Mouse (Mus musculus): ENCODE measurements around the gene Kif18a. TPM values are rescaled to one million over a fixed set of nuclear protein-coding genes. Genes with fewer than 3 reads are reported as not detected.

The Kif18a gene
- polyA plus RNA-seq, 1 experiment from 2014 or later = 21.0 TPM

DNA sequence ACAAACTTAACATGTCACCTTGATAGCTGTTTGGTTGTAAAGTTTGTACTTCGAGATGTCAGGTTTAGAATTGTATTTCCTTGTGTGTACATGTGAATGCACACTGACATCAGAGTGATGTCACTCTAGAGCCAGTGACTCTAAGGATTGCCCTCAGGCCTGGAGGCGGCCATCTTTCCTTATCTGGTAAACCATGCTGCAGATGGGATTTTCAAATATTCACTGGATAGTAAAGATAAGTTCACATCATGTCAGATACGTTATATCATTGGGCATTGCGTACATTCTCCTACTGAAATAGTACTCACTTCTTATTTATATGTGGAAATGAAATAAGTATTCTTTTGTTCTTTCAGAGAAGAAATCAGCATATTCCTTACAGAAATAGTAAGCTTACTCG lies 15.7 kb downstream of the Kif18a start:
- H3K27ac ChIP-seq = no peak overlapping the region
- H3K4me1 ChIP-seq = no peaks in the 10 kb centered on the region
- no peaks in the 10 kb centered on the region for H3K9me3 ChIP-seq
- H3K9ac ChIP-seq = no peak overlapping the region
- 94% methylated on average over 5 of the region's 5 CpGs for WGBS
- H3K4me3 ChIP-seq = no peak overlapping the region
- no peak overlapping the region for H3K4me2 ChIP-seq
- ATAC-seq (ENCODE audit: insufficient number of reproducible peaks, insufficient read depth, low FRiP score, low TSS enrichment, low read depth) = no peak
- peaks cover 32% of the 10 kb centered on the region for H3K36me3 ChIP-seq
- H3K27me3 ChIP-seq = no peaks in the 10 kb centered on the region

DNA sequence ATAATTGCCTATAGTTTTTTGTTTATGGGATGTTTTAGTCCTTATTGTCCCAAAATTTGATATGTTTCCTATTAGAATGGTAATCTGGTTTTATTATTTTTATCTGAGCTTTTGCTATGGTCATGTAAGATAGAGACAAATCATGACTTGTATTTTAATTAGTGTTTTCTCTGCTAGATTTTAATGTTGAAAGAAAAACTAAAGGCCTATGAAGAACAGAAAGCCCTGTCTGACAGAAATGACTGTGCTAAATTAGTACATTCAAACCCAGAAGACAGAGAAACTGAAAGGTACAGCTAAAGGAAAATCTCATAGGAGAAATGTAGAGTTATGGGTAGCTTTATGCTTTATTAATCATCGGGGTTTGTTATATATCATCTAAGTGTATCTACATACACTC lies 17.6 kb downstream of the Kif18a start:
- no peaks in the 10 kb centered on the region for H3K9me3 ChIP-seq
- H3K27ac ChIP-seq = no peak overlapping the region
- WGBS = 96% methylated on average over 1 of the region's 1 CpGs
- no peaks in the 10 kb centered on the region for H3K4me1 ChIP-seq
- no peak overlapping the region for H3K4me3 ChIP-seq
- H3K9ac ChIP-seq = no peak overlapping the region
- ATAC-seq (ENCODE audit: insufficient number of reproducible peaks, insufficient read depth, low FRiP score, low TSS enrichment, low read depth) = no peak
- H3K27me3 ChIP-seq = no peaks in the 10 kb centered on the region
- H3K36me3 ChIP-seq = peaks cover 25% of the 10 kb centered on the region
- no peak overlapping the region for H3K4me2 ChIP-seq

DNA sequence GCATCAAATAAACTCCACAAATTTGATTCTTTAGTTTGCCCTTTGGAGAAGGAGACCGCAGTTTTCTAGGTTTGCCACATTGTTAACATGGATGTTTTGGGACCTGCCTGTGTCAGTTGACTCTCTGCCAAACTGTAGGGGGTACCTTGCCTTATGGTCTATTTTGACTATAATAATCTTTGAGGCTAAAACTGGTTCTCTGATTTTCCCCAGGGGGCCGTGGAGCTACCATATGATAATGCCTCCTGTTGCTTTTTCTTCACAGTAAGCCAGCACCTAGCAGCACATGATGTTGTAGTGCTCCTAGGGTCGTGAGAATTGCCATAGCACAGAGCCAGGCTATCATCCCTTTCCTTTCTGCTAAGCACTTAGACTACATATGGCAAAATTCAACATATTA lies 21.7 kb downstream of the Kif18a start:
- no peak overlapping the region for H3K4me3 ChIP-seq
- no peak for ATAC-seq (ENCODE audit: insufficient number of reproducible peaks, insufficient read depth, low FRiP score, low TSS enrichment, low read depth)
- H3K36me3 ChIP-seq = peaks cover 16% of the 10 kb centered on the region
- H3K4me1 ChIP-seq = no peaks in the 10 kb centered on the region
- no peak overlapping the region for H3K4me2 ChIP-seq
- H3K27ac ChIP-seq = no peak overlapping the region
- no peak overlapping the region for H3K9ac ChIP-seq
- WGBS = 87% methylated on average over 3 of the region's 3 CpGs
- no peaks in the 10 kb centered on the region for H3K27me3 ChIP-seq
- H3K9me3 ChIP-seq = no peaks in the 10 kb centered on the region

DNA sequence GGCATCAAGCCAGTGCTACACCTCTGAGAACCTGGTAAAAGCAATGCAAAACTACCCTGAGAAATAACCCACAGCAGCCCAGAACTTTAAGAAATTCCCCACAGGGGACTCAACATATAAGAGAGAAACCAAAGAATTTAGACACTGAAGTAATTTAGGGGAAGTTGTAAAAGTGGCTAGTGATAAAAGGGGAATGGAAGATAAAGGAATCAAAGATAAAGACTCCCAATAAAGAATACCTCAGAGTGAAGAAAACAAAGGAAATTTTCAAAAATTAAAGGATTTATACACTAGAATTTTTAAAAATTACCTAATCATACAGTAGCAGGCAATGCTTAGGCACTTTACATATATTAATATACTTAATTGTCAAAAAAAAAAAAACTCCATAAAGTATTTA lies 23.1 kb downstream of the Kif18a start:
- no peak overlapping the region for H3K4me2 ChIP-seq
- no peak overlapping the region for H3K27ac ChIP-seq
- H3K36me3 ChIP-seq = peaks cover 16% of the 10 kb centered on the region
- no peaks in the 10 kb centered on the region for H3K9me3 ChIP-seq
- H3K27me3 ChIP-seq = no peaks in the 10 kb centered on the region
- no peak overlapping the region for H3K9ac ChIP-seq
- no peaks in the 10 kb centered on the region for H3K4me1 ChIP-seq
- H3K4me3 ChIP-seq = no peak overlapping the region
- no peak for ATAC-seq (ENCODE audit: insufficient number of reproducible peaks, insufficient read depth, low FRiP score, low TSS enrichment, low read depth)

DNA sequence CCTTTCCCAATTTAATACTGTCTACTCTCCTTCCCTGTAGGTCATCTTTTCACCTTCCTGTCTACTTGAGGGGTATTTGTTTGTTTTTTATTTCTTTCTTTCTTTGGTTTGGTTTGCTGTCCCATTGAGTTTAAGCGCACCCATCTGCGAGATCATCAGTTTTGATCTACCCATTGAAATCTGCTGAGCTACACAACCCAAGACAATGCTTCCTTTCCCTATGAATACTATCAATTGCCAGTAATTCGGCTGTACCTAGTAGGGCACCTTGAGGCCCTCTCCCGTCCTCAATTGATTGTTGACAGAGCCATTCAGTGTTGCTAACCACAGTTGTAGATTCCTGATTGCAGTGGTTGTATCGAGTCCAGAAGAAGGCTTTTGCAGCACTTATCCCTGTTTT lies 30.8 kb downstream of the Kif18a start:
- Histone ChIP-seq H3K27me3 (no peaks in the 10 kb centered on the region), H3K9me3 (no peaks in the 10 kb centered on the region), H3K36me3 (peaks cover 42% of the 10 kb centered on the region), H3K4me2 (no peak overlapping the region), H3K9ac (no peak overlapping the region), H3K4me3 (no peak overlapping the region), H3K4me1 (no peaks in the 10 kb centered on the region), H3K27ac (no peak overlapping the region)
- ATAC-seq (ENCODE audit: insufficient number of reproducible peaks, insufficient read depth, low FRiP score, low TSS enrichment, low read depth) = no peak
- 96% methylated on average over 5 of the region's 5 CpGs for WGBS

DNA sequence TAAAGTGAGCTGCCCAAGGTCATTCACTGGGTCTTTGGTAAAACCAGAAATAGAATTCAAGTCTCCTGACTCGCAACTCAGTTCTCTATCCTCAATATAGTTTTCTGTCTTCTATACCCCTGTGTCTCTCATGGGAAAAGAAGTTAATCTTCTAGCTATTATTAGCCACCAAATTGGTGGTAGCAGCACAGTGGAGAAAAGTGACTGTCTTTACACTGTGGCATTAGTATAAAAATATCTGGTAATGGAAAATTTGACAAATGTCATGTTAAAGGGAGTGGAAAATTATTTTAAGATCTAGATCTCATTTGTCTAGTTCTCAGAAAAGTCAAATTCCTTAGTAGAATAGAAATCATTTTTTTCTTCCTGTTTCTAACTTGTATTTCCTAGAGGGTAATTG lies 51.3 kb downstream of the Kif18a start:
- H3K27ac ChIP-seq = no peak overlapping the region
- WGBS = 95% methylated on average over 1 of the region's 1 CpGs
- peaks cover 9% of the 10 kb centered on the region for H3K36me3 ChIP-seq
- no peaks in the 10 kb centered on the region for H3K27me3 ChIP-seq
- ATAC-seq (ENCODE audit: insufficient number of reproducible peaks, insufficient read depth, low FRiP score, low TSS enrichment, low read depth) = no peak
- no peaks in the 10 kb centered on the region for H3K4me1 ChIP-seq
- H3K9me3 ChIP-seq = no peaks in the 10 kb centered on the region
- H3K9ac ChIP-seq = no peak overlapping the region
- no peak overlapping the region for H3K4me2 ChIP-seq
- H3K4me3 ChIP-seq = no peak overlapping the region

DNA sequence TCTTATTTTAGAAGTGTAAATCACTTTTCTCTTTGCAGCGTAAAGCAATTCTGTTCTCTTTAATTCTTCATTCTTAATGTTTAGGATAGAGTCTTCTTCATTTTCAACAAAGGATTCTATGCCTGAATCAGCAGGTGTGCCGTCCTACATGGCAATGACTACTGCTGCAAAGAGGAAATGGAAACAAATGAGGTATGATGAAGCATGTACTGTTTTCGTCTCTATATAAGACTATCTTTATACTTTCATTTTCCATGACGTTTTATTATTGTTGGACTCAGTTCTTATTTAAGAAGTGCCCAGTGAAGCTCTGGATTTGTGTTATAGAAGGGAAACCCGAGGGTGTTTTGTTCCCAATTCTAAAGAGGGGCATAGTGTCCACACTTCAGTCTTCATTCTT lies 53.7 kb downstream of the Kif18a start:
- no peaks in the 10 kb centered on the region for H3K27me3 ChIP-seq
- 95% methylated on average over 5 of the region's 5 CpGs for WGBS
- no peak overlapping the region for H3K4me2 ChIP-seq
- H3K9ac ChIP-seq = no peak overlapping the region
- peaks cover 15% of the 10 kb centered on the region for H3K36me3 ChIP-seq
- no peaks in the 10 kb centered on the region for H3K4me1 ChIP-seq
- H3K27ac ChIP-seq = no peak overlapping the region
- no peaks in the 10 kb centered on the region for H3K9me3 ChIP-seq
- ATAC-seq (ENCODE audit: insufficient number of reproducible peaks, insufficient read depth, low FRiP score, low TSS enrichment, low read depth) = no peak
- no peak overlapping the region for H3K4me3 ChIP-seq

DNA sequence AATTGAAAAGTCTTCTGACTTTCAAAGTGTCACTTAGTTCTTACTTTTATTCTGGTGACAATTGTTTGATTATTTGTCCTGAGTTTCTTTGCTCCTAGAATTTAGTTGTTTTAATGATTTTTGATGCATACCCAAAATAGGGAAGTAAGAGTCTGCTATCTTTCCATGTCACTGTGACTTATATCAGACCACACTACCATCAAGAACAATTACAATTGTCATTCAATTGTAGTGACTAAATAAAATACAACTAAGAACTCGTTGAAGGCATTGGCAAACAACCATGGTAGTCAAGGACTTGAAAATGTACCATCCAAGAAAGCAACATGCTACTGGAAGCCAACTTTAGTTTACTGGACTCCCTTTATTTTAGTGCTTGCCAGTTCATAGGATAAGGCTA lies 55.2 kb downstream of the Kif18a start:
- Histone ChIP-seq H3K27ac (no peak overlapping the region), H3K9me3 (no peaks in the 10 kb centered on the region), H3K4me1 (no peaks in the 10 kb centered on the region), H3K4me3 (no peak overlapping the region), H3K36me3 (peaks cover 15% of the 10 kb centered on the region), H3K9ac (no peak overlapping the region), H3K4me2 (no peak overlapping the region), H3K27me3 (no peaks in the 10 kb centered on the region)
- ATAC-seq (ENCODE audit: insufficient number of reproducible peaks, insufficient read depth, low FRiP score, low TSS enrichment, low read depth) = no peak
- 90% methylated on average over 1 of the region's 1 CpGs for WGBS

DNA sequence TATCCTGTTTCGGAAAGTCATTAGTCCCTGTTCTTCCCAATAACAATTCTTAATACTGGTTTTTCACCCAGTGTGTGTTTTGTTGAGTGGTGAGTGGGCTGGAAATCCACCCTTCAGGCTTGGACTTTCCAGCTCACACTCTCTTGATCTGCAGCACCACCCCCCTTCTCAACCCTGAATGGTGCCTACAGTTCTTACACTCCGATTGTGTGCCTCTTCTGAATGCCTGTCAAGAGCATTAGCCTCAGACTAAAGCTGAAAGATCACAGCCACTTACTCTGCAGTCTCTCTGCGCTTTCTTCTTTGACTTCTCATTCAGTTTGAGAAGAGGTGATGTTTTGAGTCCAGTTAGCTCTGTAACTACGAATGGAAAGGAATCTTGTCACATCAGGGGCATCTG lies 64.8 kb downstream of the Kif18a start:
- H3K9me3 ChIP-seq = no peaks in the 10 kb centered on the region
- H3K9ac ChIP-seq = no peak overlapping the region
- H3K4me1 ChIP-seq = no peaks in the 10 kb centered on the region
- H3K27ac ChIP-seq = no peak overlapping the region
- no peak for ATAC-seq (ENCODE audit: insufficient number of reproducible peaks, insufficient read depth, low FRiP score, low TSS enrichment, low read depth)
- no peak overlapping the region for H3K4me3 ChIP-seq
- H3K4me2 ChIP-seq = no peak overlapping the region
- H3K27me3 ChIP-seq = no peaks in the 10 kb centered on the region
- H3K36me3 ChIP-seq = 0 out of 2 replicates have a peak, but pooled peaks cover 3% of the 10 kb centered on the region
- WGBS = 72% methylated on average over 4 of the region's 4 CpGs

DNA sequence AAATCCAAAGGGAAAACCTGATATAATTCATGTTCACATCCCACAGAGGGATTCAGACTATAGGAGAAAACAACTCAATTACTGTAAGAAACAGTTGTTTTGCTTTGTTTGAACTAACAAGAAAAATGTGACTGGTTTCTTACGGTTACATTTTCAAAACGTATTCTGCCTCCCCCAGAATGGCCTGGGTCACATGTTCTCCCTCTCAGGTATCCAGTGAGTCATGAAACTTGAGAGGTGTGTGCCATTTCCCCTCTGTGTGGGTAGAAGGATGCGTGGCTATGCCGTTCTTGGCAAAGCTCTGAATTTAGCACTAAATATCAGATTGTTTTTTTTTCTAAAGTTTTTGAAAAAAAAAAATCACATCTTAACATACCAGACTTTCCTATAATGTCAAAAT lies 68.2 kb downstream of the Kif18a start:
- no peak overlapping the region for H3K4me2 ChIP-seq
- no peaks in the 10 kb centered on the region for H3K9me3 ChIP-seq
- H3K27me3 ChIP-seq = no peaks in the 10 kb centered on the region
- 26% methylated on average over 4 of the region's 4 CpGs for WGBS
- no peaks in the 10 kb centered on the region for H3K4me1 ChIP-seq
- no peaks in the 10 kb centered on the region for H3K36me3 ChIP-seq
- ATAC-seq (ENCODE audit: insufficient number of reproducible peaks, insufficient read depth, low FRiP score, low TSS enrichment, low read depth) = no peak
- no peak overlapping the region for H3K4me3 ChIP-seq
- H3K27ac ChIP-seq = no peak overlapping the region
- H3K9ac ChIP-seq = no peak overlapping the region

DNA sequence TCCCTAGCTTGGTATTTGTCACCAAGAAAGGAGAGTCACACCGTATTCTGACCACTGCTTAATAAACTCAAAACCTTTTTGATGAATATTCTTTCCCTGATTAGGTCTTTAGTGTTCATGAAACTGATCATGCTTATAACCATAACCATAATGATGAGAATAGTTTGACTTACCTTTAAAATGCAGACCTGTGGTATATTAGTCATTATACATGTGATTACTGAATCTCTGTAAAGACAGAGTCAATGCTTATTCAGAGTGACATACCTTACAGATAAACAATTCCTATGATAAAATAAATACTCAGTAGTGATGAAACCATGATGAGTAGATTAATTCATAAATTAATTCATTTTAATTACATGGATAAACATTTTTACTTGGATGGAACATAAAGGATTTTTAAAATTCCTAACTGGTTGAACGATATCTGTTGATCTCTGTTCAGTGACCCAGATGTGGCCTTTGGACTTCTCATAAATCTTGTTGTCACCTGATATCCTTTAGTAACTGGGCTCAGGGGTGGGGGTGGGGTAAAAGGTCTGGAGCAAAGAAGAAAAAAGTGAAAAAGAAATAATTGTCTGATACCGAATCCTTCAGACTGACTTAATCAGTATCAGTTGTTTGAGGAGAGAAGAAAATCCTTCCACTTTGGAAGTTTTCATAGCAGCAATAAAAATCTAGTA lies 78.1 kb downstream of the Kif18a start:
- Histone ChIP-seq H3K9ac (no peak overlapping the region), H3K36me3 (no peaks in the 10 kb centered on the region), H3K9me3 (no peaks in the 10 kb centered on the region), H3K27me3 (no peaks in the 10 kb centered on the region), H3K27ac (no peak overlapping the region), H3K4me2 (no peak overlapping the region), H3K4me3 (no peak overlapping the region), H3K4me1 (no peaks in the 10 kb centered on the region)
- no peak for ATAC-seq (ENCODE audit: insufficient number of reproducible peaks, insufficient read depth, low FRiP score, low TSS enrichment, low read depth)
- 29% methylated on average over 3 of the region's 3 CpGs for WGBS

DNA sequence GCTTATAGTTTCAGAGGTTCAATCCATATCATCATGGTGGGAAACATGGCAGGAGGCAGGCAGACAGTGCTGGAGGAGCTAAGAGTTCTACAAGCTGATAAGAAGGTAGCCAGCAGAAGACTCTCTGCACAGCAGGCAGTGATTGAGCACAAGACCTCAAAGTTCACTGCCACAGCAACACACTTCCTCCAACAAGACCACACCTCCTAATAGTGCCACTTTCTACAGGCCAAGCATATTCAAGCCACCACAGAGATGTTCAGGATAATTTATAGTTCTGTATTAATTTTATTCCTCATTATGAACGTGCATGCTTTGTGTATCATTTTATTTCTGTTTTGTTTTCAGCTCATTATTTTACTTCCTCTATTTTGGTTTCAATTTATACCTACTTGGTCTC lies 85.4 kb downstream of the Kif18a start:
- Histone ChIP-seq H3K9ac (no peak overlapping the region), H3K4me2 (no peak overlapping the region), H3K4me1 (no peaks in the 10 kb centered on the region), H3K36me3 (no peaks in the 10 kb centered on the region), H3K4me3 (no peak overlapping the region), H3K9me3 (no peaks in the 10 kb centered on the region), H3K27me3 (no peaks in the 10 kb centered on the region), H3K27ac (no peak overlapping the region)
- no peak for ATAC-seq (ENCODE audit: insufficient number of reproducible peaks, insufficient read depth, low FRiP score, low TSS enrichment, low read depth)
- WGBS = 76% methylated on average over 1 of the region's 1 CpGs

DNA sequence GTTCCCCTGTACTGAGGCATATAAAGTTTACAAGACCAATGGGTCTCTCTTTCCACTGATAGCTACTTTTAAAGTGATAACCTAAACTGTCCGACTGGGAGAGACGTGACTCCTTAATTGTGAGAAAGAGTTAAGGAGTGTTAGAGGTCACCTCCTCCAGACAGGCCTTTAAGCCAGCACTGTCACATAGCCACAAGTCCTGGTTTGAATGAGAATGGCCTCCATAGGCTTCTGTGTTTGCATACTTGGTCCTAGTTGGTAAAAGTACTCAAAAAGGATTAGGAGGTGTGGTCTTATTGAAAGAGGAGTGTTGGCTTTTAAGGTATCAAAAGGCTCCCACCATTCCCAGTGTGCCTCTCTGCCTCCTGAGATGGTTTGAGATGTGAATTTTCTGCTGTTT lies 94.3 kb downstream of the Kif18a start:
- Histone ChIP-seq H3K36me3 (no peaks in the 10 kb centered on the region), H3K9me3 (no peaks in the 10 kb centered on the region), H3K9ac (no peak overlapping the region), H3K27me3 (no peaks in the 10 kb centered on the region), H3K4me2 (no peak overlapping the region), H3K4me1 (no peaks in the 10 kb centered on the region), H3K4me3 (no peak overlapping the region), H3K27ac (no peak overlapping the region)
- WGBS = 41% methylated on average over 2 of the region's 2 CpGs
- no peak for ATAC-seq (ENCODE audit: insufficient number of reproducible peaks, insufficient read depth, low FRiP score, low TSS enrichment, low read depth)
